Mouse (Mus musculus) cerebellum, adult 2 months (tissue): ENCODE measurements around the gene Pramef8.

ENCODE experiments used
- CTCF ChIP-seq: fragments of 200-500 bp; IDR thresholded peaks from 2 replicates; pipeline ENCODE4 v1.5.1; 2011; ENCODE audit warnings: low read depth, mild to moderate bottlenecking, control low read depth, low read length, moderate library complexity, borderline replicate concordance; ENCODE audit not compliant: insufficient read depth
- POLR2A ChIP-seq: fragments of 200-500 bp; IDR thresholded peaks from 2 replicates; pipeline ENCODE4 v1.6.1; 2011; ENCODE audit warnings: low read length, control low read depth, borderline replicate concordance; ENCODE audit not compliant: insufficient read depth

- TF ChIP-seq CTCF (no peak), POLR2A (no peak)
Observed at GRCm38 (mm10) chr4:143414121-143414520, 1.9 kb downstream of the Pramef8 start.
